Mouse (Mus musculus): Measurements from ENCODE around the gene Cisd2.

Gene Cisd2

DNA sequence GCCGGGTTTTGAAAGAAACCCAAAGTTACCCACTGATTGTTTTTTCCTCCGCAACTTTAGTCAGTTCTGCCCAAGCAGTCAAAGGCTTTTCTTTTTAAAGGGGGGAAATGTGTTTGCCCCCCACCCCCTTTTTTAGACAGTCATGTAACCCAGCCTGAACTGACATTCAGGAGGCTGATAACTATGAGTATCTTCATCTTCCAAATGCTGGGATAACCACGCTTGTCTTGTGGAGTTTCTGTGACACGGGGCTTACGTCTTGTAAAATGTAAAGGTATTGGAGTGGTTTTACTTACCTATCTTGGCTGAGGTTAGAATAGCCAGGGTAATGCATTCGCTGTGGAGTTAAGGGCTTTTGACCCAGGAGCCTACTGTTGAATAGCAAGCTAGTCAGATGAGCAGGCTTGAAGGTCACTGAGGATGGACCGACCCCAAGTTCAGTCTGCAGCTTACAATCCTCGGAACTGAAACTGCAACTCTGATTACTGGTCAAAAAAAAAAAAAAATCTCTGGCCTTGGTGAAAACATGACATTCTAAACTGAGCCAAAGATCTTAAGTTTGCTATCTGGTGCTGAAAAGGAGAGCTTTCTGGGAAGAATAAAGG is at the start of gene Cisd2:
Gene Cisd2, minus strand, starts transcription at position 318 of the 605 bp plus-strand sequence.
- DNase-seq = no peak

DNA sequence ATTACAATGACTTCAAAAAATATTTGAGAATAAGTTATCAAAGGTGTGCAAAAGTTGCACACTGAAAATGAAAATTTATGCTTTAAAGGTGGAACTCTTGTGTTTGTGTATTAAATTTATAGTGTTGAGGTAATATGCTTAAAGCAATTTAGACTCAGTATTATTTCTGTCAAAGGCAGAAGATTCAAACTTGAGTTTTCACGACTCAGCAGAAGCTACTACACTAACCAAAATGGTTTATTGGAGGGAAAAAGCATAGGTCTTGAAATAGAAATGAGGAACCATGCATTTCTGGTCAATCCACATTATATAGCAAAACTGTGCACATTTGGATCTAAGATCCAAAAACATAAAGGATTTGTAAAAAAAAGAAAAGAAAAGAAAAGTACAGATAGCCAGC is 47.1 kb upstream of the Cisd2 start:
- DNase-seq = no peak

DNA sequence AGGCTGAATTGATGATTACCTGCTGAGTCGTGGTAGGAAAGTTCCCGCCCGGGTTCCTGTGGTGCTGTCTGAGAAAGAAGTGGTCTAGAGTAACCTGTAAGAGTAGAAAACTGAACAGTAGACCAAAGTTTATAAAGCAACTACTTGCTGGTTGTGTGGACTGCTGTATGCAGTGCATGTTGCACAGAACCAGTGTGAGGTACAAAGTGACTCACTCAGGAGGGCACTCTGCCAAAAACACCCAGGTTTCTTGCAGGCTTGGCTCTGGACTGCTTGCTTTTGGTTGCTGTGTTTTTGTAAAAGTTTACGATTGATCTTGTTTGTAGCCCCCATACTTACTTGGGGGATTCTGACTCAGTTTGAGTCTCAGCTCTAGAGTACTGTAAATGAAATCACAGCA is 46.2 kb upstream of the Cisd2 start:
- no peak for DNase-seq

DNA sequence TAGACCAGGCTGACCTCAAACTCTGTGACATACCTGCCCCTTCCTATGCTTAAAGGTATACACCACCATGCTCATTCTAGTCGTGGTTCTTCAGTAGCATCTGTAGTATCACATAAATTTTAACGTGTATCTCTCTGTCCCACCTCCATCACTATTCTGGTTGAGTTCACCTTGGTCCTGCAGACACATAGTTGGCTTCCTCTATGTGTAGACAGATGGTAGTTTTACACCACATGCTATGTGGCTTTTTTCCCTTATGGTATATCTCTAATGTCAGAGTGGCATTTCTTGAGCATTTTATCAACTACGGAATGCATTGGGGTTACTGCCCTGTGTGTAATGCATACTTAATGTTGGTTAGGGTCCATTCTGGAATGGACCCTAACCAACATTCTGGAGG is 45.4 kb upstream of the Cisd2 start:
- no peak for DNase-seq

DNA sequence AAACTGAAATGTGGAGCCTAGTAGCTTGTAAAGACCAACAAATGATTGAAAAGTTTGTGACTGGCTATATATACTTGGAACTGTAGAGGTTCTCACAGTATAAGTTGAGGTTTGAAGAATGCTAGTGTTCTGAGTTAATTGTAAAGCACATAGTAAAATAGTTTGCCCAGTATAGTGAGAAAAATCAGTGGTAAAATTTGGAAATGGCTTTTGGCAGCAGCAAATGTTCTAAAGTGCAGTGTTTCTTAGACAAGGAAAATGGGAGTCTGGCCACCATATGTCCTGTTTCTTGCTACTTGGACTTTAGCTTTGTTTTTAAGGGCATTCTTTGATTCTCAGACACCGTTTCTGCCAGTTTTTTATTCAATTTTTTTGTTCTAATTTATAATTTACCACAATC is 44.7 kb upstream of the Cisd2 start:
- no peak for DNase-seq

DNA sequence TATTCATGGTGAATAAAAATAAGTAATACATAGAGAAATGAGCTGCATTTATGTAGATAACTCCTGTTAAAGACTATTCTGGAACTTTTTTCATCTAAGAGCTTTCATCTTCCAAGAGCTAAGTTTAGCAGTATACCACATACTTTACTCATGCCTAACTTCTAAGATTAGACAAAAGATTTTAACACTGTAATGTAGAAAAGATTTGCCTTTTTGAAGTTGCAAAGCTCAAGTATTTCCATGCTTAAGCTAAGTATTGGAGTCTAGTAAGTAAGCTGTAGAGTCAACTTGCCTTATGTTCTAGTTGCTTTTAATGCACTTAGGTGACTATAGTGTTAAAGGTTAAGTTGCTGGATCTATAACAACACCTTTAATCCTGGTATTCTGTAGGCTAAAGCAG is 35.3 kb upstream of the Cisd2 start:
- DNase-seq = no peak

DNA sequence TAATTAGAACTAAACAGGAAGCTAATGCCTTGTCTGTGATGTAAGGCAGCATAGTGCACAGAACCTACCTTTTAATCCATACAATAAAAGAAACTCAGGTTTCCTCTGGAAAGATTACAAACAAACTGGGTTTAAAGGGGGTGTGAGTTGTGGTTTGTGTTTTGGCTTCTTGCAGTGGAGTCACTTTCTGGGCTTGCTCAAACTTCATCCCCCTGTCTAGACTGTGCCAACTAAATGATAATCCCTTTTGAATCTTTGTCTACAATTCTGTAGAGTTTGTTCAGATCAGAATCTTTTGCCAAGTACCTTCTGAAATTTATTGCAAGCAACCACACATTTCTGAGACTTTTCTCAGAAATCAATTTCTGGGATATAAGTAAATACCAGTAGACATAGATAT is 21.2 kb upstream of the Cisd2 start:
- DNase-seq = no peak

DNA sequence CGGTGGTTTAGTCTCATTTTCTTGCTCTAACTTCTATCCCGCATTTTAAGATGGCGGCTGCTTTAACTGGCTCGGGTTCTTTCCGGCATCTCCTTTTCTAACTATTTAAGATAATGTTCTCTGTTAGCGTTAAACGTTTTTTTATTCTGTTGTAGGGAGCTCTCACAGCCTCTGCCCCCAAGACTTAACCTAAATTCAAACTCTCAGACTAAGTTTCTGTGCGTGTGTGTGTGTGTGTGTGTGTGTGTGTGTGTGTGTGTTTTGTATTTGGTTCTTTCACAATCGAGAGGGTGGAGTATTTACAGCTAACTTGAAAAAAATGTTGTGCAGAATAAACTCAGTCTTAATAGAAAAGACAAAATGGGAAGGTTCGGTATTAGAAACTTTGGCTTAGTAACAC is 16.9 kb upstream of the Cisd2 start:
- no peak for DNase-seq

DNA sequence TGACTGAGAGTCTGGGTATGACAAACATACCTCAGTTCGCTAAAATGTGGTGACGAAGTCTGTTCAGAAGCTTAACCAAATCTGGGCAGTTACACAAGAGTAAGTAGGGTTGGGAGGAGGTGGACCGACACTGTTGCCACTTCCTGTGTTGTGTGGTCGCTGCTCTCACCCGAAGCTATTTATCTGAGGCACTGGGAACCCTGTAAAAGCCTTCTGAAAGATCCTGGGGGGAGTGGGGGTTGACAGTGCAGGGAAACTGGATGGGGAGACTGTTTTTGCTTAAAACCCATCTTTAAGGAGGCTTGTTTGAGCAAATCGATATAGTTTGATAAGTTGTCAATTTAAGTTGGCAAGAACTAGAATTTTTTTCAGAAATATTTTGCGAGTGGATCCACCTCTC is 16.5 kb upstream of the Cisd2 start:
- peak; percentile 92 for DNase-seq

DNA sequence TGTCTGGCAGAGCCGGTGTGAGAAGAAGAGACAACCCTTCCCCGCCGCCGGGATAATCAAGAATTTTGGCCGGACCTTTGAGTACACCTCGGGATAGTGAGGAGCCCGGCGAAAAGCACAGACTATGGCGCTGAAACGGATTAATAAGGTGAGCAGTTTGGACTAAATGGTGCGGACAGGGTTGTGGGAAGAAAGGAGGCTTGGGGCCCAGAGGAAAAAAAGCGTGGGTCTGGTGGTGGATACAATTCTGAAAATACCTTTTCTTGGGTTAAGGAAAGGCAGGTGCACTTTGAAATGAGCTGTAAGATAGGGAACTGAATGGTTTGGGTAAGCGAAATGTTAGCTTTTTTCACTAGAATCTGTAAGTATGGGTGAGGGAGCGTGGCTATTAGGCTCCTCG is 15.9 kb upstream of the Cisd2 start:
- DNase-seq = no peak

DNA sequence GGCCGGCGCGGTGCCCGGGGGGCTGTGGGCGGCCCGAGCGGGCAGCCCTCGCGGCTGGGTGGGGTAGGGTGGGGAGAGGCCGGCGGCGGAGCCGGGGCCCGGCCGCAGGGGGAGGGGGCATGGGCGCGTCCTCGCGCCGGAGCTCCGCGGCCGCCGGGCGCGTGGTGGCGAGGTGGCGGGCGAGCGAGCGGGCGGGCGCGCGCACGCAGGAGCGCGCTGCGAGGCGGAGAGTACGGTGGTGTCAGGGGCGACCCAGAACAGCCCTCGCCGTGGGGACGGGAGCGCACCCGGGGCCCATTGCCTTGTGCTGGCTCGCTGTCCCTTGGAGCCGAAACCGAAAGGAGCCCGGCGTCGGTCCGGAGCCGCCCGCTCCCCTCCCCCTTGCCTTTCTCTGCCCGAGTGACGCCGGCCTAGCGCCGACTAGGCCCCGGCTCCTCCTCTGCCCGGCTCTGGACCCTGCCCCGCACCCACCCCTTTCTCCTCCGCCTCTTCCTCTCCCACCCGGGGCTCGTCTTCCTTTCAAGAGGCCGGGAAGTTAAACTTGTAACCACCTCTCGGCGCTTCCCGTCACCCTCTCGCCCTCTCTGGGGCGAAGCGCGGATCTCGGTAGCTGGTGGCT is 15.3 kb upstream of the Cisd2 start:
- DNase-seq = peak; percentile 99

DNA sequence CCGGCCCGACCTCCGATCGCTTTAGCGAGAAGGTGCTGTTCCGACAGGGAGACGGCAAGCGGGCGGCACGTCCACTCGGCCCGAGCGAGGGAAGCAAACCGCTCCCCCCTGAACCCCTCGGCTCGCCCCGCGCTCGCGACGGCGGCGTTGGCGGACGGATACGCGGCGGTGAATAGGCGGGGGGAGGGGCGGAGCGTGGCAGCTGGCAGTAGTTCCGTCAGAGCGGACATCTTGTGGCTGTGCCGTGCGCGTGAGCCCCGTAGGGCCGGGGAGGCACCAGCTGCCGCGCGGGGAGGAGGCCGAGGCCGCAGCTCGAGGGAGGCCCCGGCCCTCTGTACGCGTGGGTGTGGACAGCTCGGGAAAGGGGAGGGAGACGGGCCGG is 14.8 kb upstream of the Cisd2 start:
- peak; percentile 99 for DNase-seq

DNA sequence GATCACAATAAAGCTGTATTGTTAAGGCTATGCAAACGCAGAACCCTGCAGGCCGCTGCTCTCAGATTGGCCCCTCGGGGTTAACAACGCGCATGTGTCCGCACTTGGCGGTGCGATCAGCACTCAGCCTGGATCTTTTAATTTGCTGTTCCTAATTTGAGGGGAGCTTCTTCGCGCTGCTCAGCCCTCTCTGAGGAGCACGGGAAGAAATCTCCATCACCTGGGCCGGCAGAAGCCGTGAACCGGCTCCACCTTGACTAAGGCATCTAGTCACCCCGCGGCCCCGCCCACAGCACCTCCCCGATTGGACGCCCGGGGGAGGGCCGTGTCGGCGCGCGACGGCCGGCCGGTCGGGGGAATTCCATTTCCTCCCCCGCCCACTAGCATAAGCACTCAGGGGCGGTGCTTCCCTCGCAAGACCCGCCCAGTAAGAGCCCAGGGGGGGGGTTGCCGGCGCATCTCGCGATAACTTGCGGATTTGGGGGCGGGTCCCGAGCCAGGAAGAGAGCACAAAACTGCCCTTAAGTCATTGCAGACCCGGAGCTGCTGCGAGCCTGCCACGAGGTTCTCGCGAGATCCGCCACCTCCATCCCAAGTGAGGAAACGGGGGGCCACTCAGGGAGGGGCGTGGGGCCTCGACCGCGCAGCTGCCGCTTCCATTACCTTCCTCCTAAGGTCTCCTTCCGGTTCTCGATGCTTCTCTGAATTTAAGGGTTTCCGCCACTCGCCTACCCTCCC is 14.2 kb upstream of the Cisd2 start, which contains the start of gene Ube2d3:
Gene Ube2d3, plus strand, starts transcription at position 392 of the 738 bp plus-strand sequence.
- peak; percentile 100 for DNase-seq

DNA sequence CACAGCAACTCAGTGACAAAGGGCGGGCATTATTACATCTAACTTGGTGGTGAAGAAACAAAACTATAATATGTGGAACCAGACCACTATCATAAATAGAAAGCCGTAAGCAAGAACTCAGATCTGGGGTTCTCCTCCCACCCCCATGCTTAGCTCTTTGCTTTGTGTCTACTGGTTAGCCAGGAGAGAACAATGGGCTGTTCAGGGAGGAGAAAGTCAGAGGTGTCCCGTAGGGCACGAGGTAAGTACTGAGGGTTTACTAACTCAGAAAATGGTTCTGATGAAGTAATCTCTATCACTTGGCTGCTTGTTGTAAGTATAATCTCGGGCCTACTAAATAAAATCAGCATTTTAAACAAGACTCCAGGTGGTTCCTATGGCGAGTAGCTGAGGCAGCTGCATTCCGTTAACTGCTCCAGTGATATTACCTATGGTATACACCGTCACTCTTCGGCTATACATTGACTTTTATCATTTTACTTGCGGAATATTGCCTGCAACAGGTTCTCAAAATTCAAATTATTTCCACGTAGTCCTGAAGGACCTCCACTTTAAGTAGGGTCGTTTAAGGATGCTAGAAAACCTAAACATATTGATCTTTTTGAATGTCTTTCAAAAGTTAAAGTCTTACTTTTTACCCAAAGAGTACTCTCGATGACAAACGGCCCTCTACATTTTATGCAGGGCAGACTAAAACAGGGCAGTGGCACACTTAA is 13.3 kb upstream of the Cisd2 start:
- DNase-seq = no peak

DNA sequence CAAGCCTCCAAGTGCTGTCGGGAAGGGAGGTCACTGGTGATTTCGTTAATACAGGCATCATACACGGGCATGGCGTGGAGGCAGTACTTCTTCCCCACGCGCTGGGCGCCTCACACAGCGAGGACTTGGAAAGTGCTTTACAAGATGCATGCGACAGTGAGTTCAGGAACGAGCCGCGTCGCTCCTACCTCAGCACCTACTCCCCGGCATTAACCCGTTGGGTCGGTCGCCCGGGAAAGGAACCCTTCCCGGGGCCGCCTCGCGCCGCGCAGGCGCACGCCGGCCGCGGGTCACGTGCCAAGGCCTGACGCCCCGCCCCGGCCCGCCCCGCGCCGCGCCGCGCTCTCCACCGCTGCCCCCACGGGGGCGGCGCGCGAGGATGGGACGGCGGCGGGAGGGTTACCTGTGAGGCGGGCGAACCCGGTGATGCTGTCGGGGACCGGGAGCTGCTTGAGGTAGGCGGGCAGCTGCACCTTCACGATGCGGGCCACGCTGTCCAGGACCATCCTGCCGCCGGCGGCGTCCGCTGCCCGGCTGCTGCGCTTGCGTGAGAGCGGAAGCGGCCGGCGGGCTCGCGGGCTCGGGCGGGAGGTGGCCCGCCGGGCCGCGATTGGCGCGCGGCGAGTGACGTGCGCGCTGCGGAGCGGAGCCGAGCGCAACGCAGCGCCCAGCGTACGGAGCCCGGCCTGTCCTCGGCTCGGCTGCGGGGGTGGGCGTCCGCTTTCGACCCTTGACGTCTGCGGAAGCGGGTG is 693 bp downstream of the Cisd2 start:
- DNase-seq = peak; percentile 99

DNA sequence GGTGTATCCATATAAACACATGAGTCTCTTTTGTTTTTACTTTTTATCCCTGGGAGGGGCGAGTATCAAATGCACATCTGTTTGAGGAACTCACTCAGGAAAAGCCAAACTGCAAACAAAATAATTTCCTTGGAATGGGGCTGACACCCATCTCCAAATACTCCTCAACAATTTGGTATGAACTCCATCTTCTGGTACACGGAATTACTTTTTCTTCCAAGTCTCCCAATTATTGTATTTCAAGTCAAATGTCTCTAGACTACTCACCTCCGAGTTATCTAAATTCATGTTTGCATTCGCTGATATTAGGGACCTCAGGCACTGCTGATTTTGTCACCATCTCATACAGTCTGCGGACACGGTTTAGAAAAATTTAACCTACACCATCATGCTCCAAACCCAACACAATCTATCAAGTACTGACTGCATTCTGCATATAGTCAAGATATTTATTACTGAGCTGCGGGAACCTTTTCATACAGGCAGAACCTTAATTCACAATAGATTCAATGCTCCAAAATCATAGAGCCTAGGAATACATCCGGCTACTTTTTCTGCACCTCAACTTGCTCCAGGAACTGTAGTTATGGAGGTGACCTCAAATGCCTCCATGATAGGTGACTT is 1.4 kb downstream of the Cisd2 start:
- DNase-seq = no peak

DNA sequence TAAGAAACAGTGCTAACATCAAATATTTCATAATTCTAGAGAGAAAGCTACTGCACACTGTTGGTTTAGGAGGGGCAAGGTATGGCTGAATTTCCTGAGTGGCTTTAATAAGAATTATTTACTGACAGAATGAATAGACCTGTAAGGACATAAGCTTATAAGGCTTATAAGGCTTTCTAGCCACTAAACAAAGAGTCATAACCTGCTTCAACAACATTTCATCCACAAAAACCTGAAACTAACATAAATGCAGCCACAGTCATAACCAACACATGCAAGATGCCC is 2.5 kb downstream of the Cisd2 start:
- DNase-seq = no peak

DNA sequence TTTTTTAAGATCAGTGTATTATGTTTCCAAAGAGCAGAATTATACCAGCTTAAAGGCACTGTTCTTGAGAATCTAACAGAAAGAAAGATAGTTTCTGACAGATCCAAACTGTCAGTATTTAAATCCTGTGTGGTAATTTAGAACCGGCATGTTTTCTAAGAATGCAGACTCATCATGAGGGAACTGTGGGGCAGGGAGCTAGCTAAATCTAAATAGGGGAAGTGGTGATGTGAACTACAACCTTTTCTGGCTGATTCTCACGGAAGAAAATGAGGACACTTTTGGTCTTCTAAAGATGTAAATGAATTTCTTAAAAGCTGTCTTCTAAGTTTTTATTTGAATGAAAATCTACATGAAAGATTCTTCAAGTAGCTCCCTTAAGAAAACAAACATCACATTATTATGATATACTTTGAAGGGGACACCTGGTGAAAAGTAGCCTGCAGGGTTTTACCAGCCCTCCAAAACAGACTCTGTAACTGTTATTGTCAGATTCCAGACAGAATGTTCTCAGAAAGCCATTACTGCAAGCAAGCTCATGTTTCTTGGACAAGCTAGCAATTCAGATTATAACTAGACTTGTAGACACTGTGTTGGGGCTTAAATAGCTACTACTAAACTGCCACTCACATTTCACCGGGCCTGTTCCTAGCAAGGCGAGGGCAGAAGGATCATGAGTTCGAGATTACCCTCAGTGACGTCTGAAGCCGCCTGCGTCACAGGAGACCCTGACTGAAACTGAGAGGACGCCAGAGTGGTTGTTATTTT is 3.0 kb downstream of the Cisd2 start:
- no peak for DNase-seq

DNA sequence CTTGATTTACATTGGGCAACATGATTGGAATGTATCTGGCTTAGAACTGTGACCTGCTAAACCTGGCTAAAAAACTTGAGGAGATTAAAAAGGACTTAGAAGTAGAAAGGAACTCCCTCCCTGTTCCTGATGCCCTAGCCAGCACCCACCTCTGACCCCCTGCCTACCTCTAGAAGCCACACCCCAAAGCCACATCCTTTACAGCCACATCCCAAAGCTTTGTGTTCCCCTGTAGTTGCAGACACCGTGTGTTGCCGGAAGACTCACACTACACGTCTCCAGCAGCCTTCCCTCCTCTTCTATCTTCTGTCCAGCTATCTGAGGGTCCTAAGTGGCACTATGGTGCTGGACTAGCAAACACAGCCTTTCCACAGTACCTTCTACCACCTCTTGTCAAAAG is 5.9 kb downstream of the Cisd2 start:
- DNase-seq = peak; percentile 72

DNA sequence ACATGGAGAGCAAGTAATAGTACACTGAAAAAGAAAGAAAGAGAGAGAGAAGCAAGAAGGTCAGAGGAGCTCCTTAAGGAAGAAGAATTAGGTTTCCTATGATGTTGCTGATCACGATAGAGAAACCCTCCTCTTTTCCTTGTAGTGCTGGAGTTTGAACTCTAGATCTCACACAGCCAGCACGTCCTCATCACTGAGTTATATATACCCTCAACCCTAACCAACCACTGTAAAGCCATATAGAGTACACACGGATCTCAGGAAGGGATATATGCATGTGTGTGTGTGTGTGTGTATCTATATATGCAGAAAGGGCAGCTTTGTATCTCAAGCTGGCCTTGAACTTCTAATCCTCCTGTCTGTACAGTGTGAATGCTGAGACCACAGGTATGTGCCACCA is 6.5 kb downstream of the Cisd2 start:
- DNase-seq = no peak

DNA sequence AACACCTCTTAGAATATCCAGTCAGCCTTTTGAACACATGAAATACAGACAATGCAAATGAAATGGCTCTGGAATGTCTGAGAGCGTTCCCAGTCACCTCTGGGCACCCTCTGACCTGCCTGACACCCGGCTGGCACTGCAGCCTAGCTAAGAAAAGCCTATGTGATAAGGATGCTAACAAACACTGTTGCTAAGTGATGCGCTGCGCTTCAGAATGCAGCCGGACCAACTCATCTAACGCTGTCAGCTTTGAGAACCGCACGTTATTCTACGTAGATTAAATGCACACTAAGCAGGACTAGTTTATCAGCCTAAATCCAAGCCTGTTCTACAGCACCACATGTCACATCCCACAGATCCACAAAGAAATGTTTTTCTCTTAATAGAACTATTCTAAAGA is 11.9 kb downstream of the Cisd2 start:
- peak; percentile 94 for DNase-seq

DNA sequence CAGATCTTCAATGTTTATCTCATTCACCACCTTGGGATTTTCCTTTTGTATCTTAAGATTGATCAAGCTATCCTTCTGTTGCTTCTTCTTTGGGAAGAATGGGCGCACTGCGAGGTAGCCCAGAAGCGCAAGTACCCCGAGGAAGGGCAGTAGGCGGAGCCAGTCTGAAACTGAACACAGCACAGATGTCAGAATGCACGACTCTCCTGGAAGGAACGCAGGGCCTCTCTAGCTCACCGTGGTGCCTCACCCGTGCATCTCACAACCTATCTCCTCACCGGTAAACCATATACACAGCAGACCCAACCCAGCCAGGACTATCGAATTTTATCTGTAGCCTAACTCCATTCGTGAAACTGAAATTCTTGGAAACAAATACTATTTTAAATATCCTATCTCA is 12.7 kb downstream of the Cisd2 start:
- DNase-seq = peak; percentile 86
